Mouse (Mus musculus): ENCODE data around the gene Pik3r2. TPM values are rescaled to one million over a fixed set of nuclear protein-coding genes. Genes with fewer than 3 reads are reported as not detected.

The Pik3r2 gene
- polyA plus RNA-seq, 1 experiment: 51.5 TPM

DNA sequence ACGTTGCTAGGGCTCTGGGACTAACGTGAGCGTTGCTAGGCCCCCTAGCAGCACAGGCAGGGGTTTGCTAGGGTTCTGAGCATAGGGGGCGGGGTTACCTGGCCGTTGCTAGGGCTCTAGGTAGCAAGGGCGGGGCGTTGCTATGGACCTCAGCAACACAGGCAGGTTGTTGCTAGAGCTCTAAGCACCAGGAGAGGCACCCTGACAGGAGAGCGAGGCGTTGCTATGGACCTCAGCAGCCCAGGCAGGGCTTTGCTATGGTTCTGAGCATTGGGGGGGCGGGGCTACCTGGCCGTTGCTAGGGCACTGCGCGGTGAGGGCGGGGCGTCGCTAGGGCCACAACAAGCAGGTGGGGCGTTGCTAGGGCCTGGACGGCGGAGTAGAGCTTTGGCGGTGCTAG is 16.2 kb upstream of the Pik3r2 start:
- Histone ChIP-seq H3K9me3 (no peaks in the 10 kb centered on the region), H3K27me3 (replicated peaks) (no peaks in the 10 kb centered on the region), H3K4me1 (peaks cover 97% of the 10 kb centered on the region), H3K4me3 (replicated peaks) (peak overlapping the region; percentile 92), H3K36me3 (replicated peaks; ENCODE audit: low read length) (peaks cover 81% of the 10 kb centered on the region)
- TF ChIP-seq FLI1 (IDR thresholded peaks at IDR 0.05; ENCODE audit: low read length) (no peak), GATA1 (IDR thresholded peaks at IDR 0.05; ENCODE audit: borderline replicate concordance, low read length) (no peak)

DNA sequence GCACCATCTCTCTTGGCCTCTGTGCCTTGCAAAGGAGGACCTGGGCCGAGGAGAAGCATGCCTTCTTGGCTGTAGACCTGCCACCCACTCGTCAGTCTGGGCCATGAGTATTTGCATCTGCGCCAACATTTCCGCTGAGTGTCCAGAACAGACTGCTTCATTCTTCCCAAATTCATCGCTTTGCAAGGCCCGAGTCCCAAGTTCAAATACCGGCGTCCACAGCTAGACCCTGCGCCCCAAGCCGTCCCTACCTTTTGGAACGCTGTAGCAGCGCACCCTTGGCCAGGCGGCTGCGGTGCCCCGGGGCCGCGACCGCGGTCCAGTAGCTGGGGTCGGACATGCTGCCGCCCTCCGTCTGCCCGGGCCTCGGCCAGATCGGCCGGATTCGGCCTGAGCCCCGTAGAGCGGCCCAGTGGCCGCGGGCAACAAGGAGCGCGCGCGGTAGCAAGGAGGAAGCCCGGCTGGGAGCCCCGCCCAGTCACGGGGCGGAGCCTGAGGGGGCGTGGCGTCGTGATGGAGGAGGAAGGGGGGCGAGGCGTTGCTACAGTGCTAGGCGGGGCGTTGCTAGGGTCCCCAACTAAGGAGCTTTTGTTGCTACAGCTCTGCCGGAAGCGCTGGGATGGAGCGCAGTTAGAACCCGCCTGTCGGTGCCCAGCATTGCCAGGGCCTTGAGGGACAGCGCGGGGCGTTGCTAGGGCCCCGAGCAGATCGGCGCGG is 15.6 kb upstream of the Pik3r2 start:
- H3K4me1 ChIP-seq: peaks cover 92% of the 10 kb centered on the region
- H3K4me3 ChIP-seq (replicated peaks): peak overlapping the region; percentile 92
- no peaks in the 10 kb centered on the region for H3K27me3 ChIP-seq (replicated peaks)
- H3K36me3 ChIP-seq (replicated peaks; ENCODE audit: low read length): peaks cover 87% of the 10 kb centered on the region
- no peaks in the 10 kb centered on the region for H3K9me3 ChIP-seq
- no peak for TF ChIP-seq FLI1 (IDR thresholded peaks at IDR 0.05; ENCODE audit: low read length)
- TF ChIP-seq GATA1 (IDR thresholded peaks at IDR 0.05; ENCODE audit: borderline replicate concordance, low read length): no peak

DNA sequence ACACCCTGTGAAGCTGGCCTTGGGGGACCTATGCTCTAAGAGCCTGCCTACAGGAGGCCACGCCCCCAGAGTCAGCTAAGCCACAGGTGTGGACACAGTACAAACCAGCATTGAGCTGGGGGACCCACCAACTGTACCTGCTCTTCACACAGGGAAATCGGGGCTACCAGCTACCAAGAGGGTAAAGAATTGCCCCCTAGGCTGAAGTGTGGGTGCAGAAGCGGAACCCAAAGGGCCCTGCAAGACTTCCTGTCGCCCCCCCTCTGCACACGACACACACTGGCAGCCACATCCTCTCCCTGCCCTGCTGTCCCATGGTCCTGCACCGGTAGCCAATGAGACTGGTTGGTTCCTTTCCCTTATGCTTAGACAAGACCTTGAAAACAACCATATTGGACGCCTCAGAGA is 14.8 kb upstream of the Pik3r2 start:
- Histone ChIP-seq H3K36me3 (replicated peaks; ENCODE audit: low read length) (peaks cover 91% of the 10 kb centered on the region), H3K4me1 (peaks cover 84% of the 10 kb centered on the region), H3K27me3 (replicated peaks) (no peaks in the 10 kb centered on the region), H3K9me3 (no peaks in the 10 kb centered on the region), H3K4me3 (replicated peaks) (peak overlapping the region; percentile 92)
- no peak for TF ChIP-seq FLI1 (IDR thresholded peaks at IDR 0.05; ENCODE audit: low read length)
- TF ChIP-seq GATA1 (IDR thresholded peaks at IDR 0.05; ENCODE audit: borderline replicate concordance, low read length): no peak

- H3K36me3 ChIP-seq (replicated peaks; ENCODE audit: low read length): peaks cover 91% of the 10 kb centered on the region
- H3K9me3 ChIP-seq: no peaks in the 10 kb centered on the region
- peak overlapping the region; percentile 92 for H3K4me3 ChIP-seq (replicated peaks)
- peaks cover 84% of the 10 kb centered on the region for H3K4me1 ChIP-seq
- no peak for TF ChIP-seq GATA1 (IDR thresholded peaks at IDR 0.05; ENCODE audit: borderline replicate concordance, low read length)
- TF ChIP-seq FLI1 (IDR thresholded peaks at IDR 0.05; ENCODE audit: low read length): no peak
- no peaks in the 10 kb centered on the region for H3K27me3 ChIP-seq (replicated peaks)
Measured at GRCm38 (mm10) chr8:70790846-70791245, 14.3 kb upstream of the Pik3r2 start.

- Histone ChIP-seq H3K4me1 (peaks cover 80% of the 10 kb centered on the region), H3K9me3 (no peaks in the 10 kb centered on the region), H3K27me3 (replicated peaks) (no peaks in the 10 kb centered on the region), H3K36me3 (replicated peaks; ENCODE audit: low read length) (peaks cover 93% of the 10 kb centered on the region), H3K4me3 (replicated peaks) (no peak overlapping the region)
- TF ChIP-seq FLI1 (IDR thresholded peaks at IDR 0.05; ENCODE audit: low read length) (no peak), GATA1 (IDR thresholded peaks at IDR 0.05; ENCODE audit: borderline replicate concordance, low read length) (no peak)
Measured at GRCm38 (mm10) chr8:70789046-70789445, 12.5 kb upstream of the Pik3r2 start.

- Histone ChIP-seq H3K9me3 (no peaks in the 10 kb centered on the region), H3K36me3 (replicated peaks; ENCODE audit: low read length) (peaks cover 93% of the 10 kb centered on the region), H3K4me3 (replicated peaks) (no peak overlapping the region), H3K4me1 (peaks cover 74% of the 10 kb centered on the region), H3K27me3 (replicated peaks) (no peaks in the 10 kb centered on the region)
- TF ChIP-seq GATA1 (IDR thresholded peaks at IDR 0.05; ENCODE audit: borderline replicate concordance, low read length) (no peak), FLI1 (IDR thresholded peaks at IDR 0.05; ENCODE audit: low read length) (no peak)
Measured at GRCm38 (mm10) chr8:70787941-70788667, 11.6 kb upstream of the Pik3r2 start.

- Histone ChIP-seq H3K27me3 (replicated peaks) (no peaks in the 10 kb centered on the region), H3K9me3 (no peaks in the 10 kb centered on the region), H3K4me1 (peaks cover 64% of the 10 kb centered on the region), H3K36me3 (replicated peaks; ENCODE audit: low read length) (peaks cover 99% of the 10 kb centered on the region), H3K4me3 (replicated peaks) (no peak overlapping the region)
- TF ChIP-seq FLI1 (IDR thresholded peaks at IDR 0.05; ENCODE audit: low read length) (no peak), GATA1 (IDR thresholded peaks at IDR 0.05; ENCODE audit: borderline replicate concordance, low read length) (no peak)
Measured at GRCm38 (mm10) chr8:70787051-70787445, 10.5 kb upstream of the Pik3r2 start.

GRCm38 (mm10) chr8:70786291-70787050 is 10.0 kb upstream of the Pik3r2 start:
- H3K27me3 ChIP-seq (replicated peaks): no peaks in the 10 kb centered on the region
- peaks cover 99% of the 10 kb centered on the region for H3K36me3 ChIP-seq (replicated peaks; ENCODE audit: low read length)
- H3K4me3 ChIP-seq (replicated peaks): no peak overlapping the region
- TF ChIP-seq GATA1 (IDR thresholded peaks at IDR 0.05; ENCODE audit: borderline replicate concordance, low read length): no peak
- TF ChIP-seq FLI1 (IDR thresholded peaks at IDR 0.05; ENCODE audit: low read length): no peak
- H3K4me1 ChIP-seq: peaks cover 58% of the 10 kb centered on the region
- H3K9me3 ChIP-seq: no peaks in the 10 kb centered on the region

GRCm38 (mm10) chr8:70780093-70780492 is 3.6 kb upstream of the Pik3r2 start:
- Histone ChIP-seq H3K36me3 (replicated peaks; ENCODE audit: low read length) (peaks cover 77% of the 10 kb centered on the region), H3K4me1 (peaks cover 67% of the 10 kb centered on the region), H3K27me3 (replicated peaks) (no peaks in the 10 kb centered on the region), H3K4me3 (replicated peaks) (no peak overlapping the region), H3K9me3 (no peaks in the 10 kb centered on the region)
- no peak for TF ChIP-seq FLI1 (IDR thresholded peaks at IDR 0.05; ENCODE audit: low read length)
- no peak for TF ChIP-seq GATA1 (IDR thresholded peaks at IDR 0.05; ENCODE audit: borderline replicate concordance, low read length)
